Mouse (Mus musculus) left cerebral cortex, postnatal 36 days (tissue): ENCODE measurements at regions not wholly inside any gene's neighbourhood (a gene's known extent, or its start where the extent isn't known, plus 50 kb on each side); places are given as distances from the start of the nearest gene placed in this dataset.
"Not testable (repeated sequence)": the region's sequence is repeated elsewhere in the genome, so short reads cannot be mapped to it uniquely, and the experiment has no call there.

ENCODE experiments used
- DNase-seq, 2 experiments: peaks; one replicate each; pipeline ENCODE4 v3.0.0; 2021 to 2022; ENCODE audit warnings: low spot score in 2 of 2, mixed read lengths in 1 of 2
- intact Hi-C: fragments of 180-260 bp; cut with DNase I; formaldehyde crosslinking; loops from one replicate; pipeline ENCODE4 v1.15.1; 2025

DNA sequence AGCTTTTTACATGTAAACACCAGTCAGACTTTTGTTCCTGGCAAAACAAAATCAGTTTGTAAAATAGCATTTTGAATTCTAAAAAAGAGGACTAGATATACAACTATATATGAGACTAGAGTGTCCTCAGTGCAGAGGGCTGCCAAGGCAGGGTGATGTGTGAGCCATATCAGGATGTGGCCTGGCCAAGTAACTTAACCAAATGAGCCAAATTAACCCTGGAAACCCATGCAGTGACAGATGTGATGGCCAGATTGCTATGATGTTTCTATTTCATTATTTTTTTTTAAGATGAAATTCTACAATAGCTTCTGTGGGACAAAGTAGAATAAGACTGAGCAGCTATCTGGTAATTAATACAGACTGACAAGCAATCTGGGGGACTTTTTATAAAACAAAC lies 181.8 kb downstream of the Nova1 start:
- intact Hi-C loops = no loop called here
- DNase-seq = no peak

DNA sequence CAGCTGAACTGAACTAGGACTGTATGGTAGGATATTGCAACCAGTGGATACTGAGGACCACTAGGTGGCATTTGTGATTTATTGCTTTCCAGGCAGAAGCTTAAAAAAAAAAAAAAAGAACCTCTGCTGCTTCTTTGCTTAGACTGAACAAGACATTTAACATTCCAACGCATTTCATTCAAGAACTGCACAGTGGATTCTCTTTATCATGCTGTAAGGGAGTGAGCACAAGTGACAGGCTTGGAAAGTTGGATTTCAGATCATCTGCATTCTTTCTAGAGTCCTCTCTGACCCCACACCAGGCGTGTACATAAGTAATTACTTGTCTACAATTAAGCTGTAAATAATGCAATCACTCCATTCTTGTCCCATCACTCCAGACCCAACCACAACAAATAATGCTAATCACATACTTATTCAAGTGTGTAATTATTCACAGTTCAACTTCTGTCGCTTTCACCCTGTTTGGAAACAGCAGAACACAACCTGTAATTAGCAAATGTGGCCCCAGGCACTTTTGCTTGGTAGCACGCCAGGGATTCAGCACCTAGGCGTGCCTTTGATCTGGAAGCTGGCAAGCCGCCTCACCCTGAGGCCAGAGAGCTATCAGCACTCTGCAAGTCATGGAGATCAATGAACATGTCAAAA lies 183.5 kb downstream of the Nova1 start:
- DNase-seq = no peak
- intact Hi-C loops = no loop called here

DNA sequence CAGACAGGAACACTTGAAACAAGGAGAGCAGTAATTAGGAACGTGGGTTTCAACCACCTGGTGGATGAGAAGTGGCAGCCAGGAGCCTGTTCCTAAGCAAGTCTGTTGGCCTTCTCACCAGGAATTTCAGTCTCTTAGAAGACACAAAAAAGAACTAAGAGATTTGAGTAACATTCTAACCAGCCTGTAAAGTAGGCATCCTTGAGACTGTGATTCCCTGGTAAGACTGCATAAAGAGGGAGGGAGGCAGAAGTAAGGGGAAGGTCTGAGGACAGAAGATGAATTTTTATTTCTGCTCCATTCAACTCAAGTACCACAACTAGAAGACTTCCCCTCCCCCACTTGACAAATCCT lies 184.0 kb downstream of the Nova1 start:
- intact Hi-C loops = no loop called here
- no peak for DNase-seq

DNA sequence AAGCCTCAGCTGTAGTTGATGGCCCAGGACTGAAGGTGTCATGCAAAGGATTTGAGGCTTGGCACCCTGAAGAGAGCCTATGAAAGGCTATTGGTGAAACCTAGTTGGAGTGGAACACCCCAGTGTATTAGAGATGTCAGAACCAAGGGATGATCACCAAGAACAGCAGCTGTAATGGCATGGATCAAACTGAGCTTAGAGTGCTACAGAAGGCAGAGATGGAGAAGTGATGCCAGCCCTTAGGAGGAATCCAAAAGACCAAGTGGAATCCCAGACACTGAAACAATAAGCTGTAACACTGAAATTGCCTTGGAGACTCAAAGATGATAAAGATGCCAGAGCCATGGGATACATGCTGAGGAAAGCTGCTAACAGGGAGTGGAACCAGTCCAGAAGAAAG lies 186.3 kb downstream of the Nova1 start:
- DNase-seq, intact Hi-C loops: not testable (repeated sequence)

DNA sequence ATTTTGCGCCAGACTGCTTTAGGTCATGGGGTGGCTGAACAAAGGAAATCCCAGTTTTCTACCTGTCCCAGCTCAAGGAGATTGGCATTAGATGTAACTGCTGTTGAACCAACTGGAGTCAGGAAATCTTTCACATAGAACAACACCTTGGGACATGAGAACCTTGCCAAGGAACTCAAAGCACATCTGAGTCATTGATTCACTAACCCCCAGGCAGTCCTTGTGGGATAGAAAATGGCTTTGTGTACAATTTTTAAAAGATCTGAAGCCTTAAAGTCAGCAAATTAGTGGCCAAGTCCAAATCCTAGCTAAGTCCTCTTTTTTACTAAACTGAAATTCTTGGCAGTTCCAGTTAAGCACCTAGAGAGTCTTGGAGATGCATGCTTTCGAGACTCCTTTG lies 191.4 kb downstream of the Nova1 start:
- DNase-seq = no peak
- intact Hi-C loops = no loop called here

DNA sequence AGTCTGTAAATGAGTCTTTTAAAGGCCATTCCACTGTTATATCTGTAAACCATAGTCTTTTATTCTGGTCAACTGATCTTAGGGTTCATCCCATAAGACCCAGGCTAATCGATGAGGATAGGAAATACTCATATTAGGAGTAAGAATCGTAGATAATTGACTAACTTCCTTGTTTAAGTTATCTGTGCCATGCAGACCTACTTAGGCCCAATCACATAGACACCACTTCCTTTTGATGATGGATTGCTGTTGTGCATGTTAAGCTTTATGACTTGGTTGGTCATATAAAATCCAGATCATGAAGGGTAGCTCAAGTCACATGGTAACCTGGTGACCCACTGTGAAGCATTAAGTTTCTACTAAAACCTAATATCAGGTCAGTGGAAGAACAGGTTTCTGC lies 207.3 kb downstream of the Nova1 start:
- intact Hi-C loops = no loop called here
- no peak for DNase-seq

DNA sequence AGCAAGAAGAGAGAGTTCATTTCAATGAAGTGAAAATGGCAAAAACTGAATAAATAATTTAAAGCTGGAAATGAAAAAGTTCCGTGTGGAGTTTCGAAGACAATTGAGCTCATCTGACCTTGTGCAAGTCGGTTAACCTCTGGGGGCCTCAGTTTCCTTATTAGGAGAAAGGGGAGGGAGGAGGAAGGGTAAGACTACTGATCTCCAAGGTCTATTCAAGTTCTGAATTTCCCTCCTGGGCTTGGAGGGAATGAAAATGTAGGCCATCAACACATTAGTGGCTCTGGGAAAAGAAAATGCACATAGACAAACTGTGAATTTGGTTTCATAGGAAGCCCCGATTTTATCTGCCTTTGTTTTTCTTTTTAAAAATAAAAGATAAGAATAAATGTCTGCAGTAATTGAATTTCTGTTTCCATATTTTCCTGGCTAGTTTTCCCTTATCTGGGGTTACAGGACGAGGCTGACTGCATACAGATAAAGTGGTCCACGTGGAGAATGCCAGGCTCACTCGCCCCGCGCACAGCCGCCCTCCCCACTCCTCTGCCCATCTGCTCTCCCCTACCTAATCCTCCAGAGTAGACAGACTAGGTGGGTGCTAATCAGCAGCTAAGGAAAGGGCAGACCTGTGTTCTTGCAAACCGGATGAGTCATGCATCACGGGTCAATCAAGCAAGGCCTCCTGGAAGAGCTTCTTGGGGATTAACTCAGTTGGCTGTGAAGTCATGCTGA lies 209.0 kb downstream of the Nova1 start:
- intact Hi-C loops = no loop called here
- no peak for DNase-seq

DNA sequence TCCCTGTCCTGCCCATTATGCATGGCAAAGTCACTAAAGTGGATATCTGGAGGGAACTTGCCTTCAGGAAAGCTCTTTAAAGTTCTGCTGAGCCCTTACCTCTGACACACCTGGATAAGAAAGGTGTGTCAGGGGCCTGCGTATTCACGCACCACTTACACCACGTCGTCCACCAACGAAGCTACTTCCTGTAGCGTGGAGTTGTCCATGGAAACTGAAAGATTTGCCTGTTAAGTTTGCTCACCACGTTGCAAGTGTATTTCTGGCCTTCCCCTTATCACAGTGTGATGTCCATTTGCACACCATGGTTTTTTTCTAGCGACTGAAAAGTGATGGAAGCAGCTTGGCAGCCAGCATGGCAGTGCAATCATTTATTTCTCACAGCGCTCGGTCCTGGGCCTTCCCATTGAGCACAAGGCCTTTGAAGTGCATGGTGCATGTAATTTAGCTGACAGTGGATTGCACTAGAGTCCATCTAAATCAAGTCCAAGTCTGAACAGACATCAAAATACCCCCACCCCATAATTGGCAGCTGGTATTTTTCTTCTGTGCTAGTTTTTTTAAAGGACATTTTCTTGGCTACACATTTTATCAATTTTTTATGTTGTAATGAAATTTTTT lies 210.3 kb downstream of the Nova1 start:
- intact Hi-C loops = no loop called here
- DNase-seq = no peak

DNA sequence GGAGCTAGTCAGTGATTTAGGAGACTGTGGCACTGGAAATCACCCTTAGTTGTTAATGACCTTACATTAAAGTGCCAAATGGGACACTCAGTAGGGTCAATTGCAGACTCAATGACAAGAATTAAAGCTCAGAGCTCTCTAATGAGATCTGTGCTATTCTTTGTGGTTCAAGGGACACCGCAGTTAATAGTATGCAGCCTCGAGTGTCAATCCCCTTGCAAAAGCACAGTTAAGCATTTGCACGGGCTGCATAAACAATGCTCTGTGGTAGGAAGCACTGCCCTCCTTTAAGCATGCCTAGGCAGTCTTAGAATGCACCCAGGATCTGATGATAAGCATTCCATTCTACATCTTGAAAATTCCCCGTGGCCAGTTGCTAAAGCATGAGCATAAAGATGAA lies 221.5 kb downstream of the Nova1 start:
- DNase-seq = no peak
- intact Hi-C loops = no loop called here

DNA sequence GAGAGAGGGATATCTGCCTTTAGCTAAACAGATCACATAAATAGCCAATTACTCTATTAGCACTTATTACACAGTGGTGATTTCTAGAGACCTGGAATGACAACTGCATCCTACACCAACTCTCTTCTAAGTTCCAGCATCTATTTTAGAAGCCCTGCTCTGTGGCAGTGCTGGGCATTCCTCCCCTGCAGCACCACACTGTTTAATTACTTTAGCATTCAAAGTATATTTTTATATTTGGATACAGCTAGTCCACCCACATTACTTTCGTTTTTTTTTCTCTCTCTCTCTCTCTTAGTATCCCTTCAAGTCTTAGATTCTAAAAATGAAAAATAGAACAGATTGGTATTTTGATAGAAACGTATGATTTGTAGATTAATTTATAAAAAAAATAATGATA lies 250.1 kb downstream of the Nova1 start:
- DNase-seq = no peak
- intact Hi-C loops = no loop called here

DNA sequence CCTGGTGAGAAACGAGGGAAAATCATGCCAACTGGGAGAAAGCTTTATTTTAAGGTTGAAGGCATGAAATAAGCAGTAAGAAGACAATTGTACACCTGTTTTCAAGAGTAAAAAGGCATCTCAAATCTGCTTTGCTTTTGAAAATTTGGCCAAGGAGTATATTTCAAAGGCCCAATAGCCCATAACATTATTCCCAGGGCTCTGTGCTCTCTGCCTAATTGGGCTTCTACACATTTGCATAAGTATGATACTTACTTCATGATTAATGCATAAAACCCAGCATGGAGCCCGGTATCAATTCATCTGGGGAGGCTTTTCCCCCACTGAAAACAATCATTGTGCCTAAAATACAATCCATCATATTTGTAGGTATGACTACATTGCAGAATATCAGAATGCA lies 252.4 kb downstream of the Nova1 start:
- no peak for DNase-seq
- intact Hi-C loops = no loop called here

DNA sequence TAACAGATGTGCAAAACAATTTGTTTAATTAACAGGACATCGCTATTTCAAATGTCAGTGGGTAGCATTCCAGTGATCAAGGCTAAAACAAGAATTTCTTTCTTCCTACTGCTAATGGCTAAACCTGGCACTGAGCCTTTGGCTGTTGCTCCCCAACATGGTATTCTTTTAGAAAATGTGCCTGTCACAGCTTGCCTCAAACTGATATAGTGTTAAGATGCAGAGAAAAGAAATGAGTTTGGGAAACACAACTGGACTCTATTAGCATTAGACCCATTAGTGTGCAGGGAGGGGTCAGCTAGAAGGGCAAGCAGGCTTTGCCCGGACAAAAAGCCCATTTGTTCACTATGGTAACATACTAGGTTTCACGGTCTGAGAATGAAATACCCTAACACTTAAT lies 297.8 kb downstream of the Nova1 start:
- no peak for DNase-seq
- intact Hi-C loops = no loop called here

DNA sequence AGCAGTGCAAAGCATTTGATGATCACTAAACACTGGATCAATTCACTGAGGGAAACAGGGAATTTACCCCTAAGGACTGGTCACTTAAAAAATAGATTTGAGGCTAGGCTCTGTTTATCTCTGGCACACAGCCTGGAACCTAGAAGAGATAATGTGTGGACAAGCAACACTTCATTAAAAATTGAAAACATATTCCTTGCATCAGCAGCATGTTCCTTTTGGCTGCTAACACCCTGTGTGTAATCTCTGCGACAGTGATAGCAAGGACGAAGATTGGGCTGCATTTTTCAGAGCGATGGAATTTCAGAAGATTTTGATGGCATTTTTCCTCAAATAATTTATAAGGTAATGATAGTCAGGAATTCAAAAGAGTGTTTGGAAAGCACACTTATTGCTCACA lies 310.9 kb downstream of the Nova1 start:
- intact Hi-C loops = no loop called here
- DNase-seq = no peak

DNA sequence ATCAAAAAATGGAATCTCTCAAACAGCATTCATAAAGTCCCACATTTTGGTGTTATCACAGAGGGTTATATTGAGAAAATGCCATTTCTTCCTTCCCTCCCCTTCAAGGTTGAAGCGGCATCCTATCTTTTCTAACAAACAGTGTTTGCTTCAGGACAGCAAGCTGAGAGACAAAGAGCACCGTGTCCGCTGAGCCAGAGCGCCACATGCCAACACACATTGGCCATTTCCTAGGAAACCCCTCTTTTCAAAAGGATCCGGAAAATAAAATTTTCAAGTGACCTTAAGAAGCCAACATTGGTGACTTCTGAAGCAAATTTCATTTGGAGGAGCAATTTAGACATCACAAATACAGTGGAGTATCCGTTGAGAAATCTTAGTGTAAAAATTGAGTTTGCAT lies 326.3 kb downstream of the Nova1 start:
- intact Hi-C loops = no loop called here
- no peak for DNase-seq

DNA sequence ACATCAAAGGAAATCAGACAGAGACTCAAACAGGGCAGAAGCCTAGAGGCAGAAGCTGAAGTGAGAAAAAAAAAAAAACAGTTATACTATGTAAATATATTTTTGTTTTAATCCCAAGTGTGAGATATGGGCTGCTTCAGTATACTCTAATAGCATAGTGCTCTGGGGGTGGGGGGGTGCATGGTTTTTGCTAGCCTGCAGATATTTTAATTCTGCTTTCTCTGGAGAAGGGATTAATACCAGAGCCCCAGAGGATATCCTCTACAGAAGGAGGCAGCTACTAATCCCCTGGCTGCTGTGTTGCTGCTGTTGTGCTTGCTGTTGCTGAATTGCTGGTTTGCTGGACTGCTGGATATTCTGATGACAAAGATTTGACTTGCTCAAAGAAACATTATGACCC lies 367.8 kb downstream of the Nova1 start:
- intact Hi-C loops = no loop called here

DNA sequence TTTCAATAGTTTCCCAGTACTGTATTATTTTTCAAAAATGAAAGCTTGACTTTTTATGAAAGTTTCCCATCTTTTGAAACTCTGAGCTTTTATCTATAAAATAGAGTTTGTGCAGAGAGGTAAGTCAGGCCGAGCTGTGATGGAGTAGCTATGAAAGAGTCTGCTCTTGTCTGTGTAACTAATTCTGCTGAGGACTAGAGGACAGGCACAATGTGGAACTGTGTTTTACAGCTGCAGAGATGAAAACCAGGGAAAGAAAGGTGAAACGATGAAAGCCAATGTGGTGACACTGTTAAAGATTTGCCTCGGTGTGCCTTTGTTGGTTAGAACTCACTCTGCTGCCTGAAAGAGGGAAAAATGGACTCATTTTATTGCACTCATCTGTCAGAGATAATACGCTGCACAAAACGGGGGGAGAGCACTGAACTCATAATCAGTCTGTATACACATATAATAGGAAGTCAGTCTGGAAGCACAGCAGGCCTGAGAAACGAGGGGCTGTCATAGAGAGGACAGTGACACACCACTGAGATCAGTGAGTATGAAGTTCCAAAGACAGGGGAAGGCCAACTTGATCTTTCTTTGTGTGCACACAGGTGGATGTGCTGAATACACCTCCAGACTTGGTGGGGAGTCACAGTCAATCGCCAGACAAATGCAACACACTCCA lies 373.9 kb downstream of the Nova1 start:
- intact Hi-C loops = no loop called here
- no peak for DNase-seq

More for the DNA sequence above, 367.8 kb downstream of the Nova1 start:
- no peak for DNase-seq

DNA sequence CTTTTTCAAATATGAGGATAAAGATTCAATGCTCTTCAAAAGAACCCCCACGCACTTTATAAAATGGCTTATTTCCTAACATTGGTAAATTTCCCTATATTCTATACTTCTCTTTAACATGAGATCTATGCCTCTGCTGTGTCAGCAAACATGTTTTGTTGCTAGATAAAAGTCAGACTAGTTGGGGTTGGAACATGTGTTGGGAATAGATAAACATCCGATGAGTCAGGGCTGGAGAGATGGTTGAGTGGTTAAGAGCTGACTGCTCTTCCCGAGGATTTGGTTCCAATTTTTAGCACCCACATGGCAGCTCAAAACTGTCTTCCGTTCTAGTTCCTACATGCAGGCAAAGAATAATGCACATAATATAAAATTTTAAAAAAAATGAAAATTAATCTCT lies 399.1 kb downstream of the Nova1 start:
- no peak for DNase-seq
- intact Hi-C loops = no loop called here

DNA sequence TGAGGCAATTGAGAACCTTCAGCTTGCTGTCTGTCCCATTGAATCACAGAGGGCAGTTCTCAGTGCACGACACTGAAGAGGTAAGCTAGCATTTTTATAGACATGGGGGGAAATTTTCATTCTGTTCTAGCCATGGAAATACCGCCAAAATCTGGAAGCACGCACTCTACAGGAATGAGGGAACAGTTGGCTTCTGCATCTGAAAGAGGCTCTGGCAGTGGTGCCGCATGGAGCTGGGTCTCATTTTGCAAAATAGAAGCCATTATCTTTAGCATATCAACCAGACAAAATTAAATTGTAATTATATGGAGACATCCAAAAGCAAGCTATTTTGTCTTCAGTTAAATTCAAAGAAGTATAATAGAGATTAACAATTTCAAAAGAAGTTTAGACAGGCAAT lies 399.7 kb downstream of the Nova1 start:
- intact Hi-C loops = no loop called here
- DNase-seq = no peak

DNA sequence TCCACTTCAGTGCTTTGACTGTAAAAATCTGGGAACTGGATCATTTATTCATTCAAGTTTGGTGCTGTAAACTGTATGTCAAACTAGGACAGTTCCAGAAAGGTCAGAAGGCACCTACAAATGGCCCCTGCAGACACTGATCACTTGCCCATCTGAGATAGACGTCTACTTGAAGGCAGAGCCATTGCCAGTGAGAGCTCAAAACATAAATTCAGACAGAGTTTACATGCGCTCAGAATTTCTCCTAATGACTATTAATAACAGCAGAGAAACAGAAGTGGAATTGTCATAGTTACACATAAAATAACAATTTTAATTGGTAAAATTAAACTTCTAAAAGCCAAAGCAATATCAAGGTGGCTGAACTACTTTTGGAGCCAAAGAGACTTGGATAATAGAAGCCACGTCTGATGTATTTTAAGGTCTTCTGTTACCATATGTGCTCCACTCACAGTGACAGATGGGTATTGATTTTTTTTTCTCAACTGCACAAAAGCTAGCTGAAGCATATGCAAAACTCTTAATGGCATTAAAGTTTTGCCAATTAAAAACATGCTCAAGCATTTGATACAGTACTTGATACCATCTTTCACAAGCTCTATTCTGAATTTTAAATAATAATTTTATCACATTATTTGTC lies 401.8 kb downstream of the Nova1 start:
- intact Hi-C loops = no loop called here
- no peak for DNase-seq

DNA sequence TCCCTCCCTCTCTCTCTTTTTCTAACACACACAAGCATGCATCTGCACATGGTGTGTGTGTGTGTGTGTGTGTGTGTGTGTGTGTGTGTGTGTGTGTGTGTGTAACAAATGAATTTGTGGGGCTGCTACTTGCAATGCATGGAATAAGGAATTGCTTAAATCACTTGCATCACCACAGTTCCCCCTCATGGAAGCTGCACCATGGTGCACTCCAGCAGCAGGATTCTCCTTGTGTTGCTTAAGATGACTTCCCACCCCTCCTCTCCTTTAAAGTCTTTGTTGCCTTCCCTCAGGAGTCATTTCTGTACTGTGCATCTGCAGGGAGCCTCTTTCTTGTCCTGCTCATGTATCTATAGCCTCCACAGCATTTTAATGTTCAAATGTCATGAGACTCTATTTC lies 402.5 kb downstream of the Nova1 start:
- no peak for DNase-seq
- intact Hi-C loops = no loop called here
